Mouse (Mus musculus) CD4-positive, CD25-positive, alpha-beta regulatory T cell, adult 2 months (primary cell): ENCODE measurements around the gene Etv4.

Source experiments
- DNase-seq: peaks from one replicate; pipeline ENCODE4 v3.0.0-alpha.2; 2012; ENCODE audit warnings: low read depth, low spot score

Gene Etv4

GRCm38 (mm10) chr11:101719986-101720520, 65.1 kb downstream of the Etv4 start:
- no peak for DNase-seq
